Mouse (Mus musculus): ENCODE measurements around the gene Ino80e. TPM values are rescaled to one million over a fixed set of nuclear protein-coding genes. Genes with fewer than 3 reads are reported as not detected.
"Not testable (repeated sequence)": the region's sequence is repeated elsewhere in the genome, so short reads cannot be mapped to it uniquely, and the experiment has no call there.

The Ino80e gene
- 117 and 118 TPM in 2 replicates for polyA plus RNA-seq (2014; fragmentation: Nextera tagmentation; extraction: Ambion mirVana)

GRCm38 (mm10) chr7:126862147-126862784, at the start of gene Ino80e:
Gene Ino80e, minus strand, starts transcription at chr7:126862377.
- Histone ChIP-seq H3K4me3 (ENCODE audit: low read depth, low read length) (peak within 1 kb of the TSS; percentile 56), H3K9ac (ENCODE audit: low read length) (peak within 1 kb of the TSS; percentile 62), H3K4me1 (ENCODE audit: control insufficient read depth, insufficient read depth, low read length) (peaks cover 17% of the 10 kb centered on the region), H3K4me2 (ENCODE audit: low read depth, severe bottlenecking) (peak within 1 kb of the TSS; percentile 58), H3K36me3 (ENCODE audit: control insufficient read depth, insufficient read depth, low read length) (peaks cover 29% of the 10 kb centered on the region), H3K27ac (replicated peaks; ENCODE audit: low read depth, low read length) (peak within 1 kb of the TSS; percentile 2), H3K9me3 (ENCODE audit: control insufficient read depth, low read length) (no peaks in the 10 kb centered on the region), H3K27me3 (ENCODE audit: control insufficient read depth, insufficient read depth, low read length) (no peaks in the 10 kb centered on the region)
- peak; percentile 58 for ATAC-seq (ENCODE audit: insufficient number of reproducible peaks, low FRiP score, low TSS enrichment, low read depth)
- under 1% methylated on average over 41 of the region's 41 CpGs for WGBS
- DNase-seq (ENCODE audit: low spot score) = peak; percentile 96

DNA sequence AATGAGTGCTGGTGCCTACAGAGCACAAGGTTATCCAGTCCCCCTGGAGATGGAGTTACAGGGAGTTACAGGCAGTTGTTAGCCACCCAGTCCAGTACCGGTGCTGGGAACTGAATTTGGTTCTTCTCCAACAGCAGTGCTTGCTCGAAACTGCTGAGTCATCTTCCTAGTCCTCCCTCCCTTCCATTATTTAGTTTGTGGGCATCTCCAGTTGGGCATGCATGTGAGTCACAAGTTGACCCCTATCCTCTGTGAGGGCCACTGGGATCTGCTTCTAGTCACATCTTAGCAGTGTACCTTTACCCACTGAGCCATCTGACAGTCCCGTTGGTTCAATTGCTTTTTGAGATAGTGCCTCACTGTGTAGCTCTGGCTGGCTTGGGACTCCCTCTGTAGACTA, 43.4 kb upstream of the Ino80e start:
- DNase-seq (ENCODE audit: low spot score) = no peak
- Histone ChIP-seq H3K4me1 (ENCODE audit: control insufficient read depth, insufficient read depth, low read length) (no peaks in the 10 kb centered on the region), H3K27me3 (ENCODE audit: control insufficient read depth, insufficient read depth, low read length) (no peaks in the 10 kb centered on the region), H3K4me3 (ENCODE audit: low read depth, low read length) (no peak overlapping the region), H3K9ac (ENCODE audit: low read length) (no peak overlapping the region), H3K4me2 (ENCODE audit: low read depth, severe bottlenecking) (no peak overlapping the region), H3K27ac (replicated peaks; ENCODE audit: low read depth, low read length) (no peak overlapping the region), H3K9me3 (ENCODE audit: control insufficient read depth, low read length) (no peaks in the 10 kb centered on the region), H3K36me3 (ENCODE audit: control insufficient read depth, insufficient read depth, low read length) (no peaks in the 10 kb centered on the region)
- no peak for ATAC-seq (ENCODE audit: insufficient number of reproducible peaks, low FRiP score, low TSS enrichment, low read depth)
- WGBS = 73% methylated on average over 3 of the region's 3 CpGs

DNA sequence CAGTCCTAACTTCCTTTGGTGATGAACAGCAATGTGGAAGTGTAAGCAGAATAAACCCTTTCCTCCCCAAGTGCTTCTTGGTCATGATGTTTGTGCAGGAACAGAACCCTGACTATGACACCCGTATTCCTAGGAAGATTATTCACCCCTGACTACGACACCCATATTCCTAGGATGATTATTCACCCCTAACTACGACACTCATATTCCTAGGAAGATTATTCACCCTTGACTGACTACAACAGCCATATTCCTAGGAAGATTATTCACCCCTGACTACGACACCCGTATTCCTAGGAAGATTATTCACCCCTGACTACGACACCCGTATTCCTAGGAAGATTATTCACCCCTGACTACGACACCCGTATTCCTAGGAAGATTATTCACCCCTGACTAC, 37.6 kb upstream of the Ino80e start:
- not testable (repeated sequence) for H3K36me3 ChIP-seq (ENCODE audit: control insufficient read depth, insufficient read depth, low read length); H3K9ac ChIP-seq (ENCODE audit: low read length); H3K27ac ChIP-seq (replicated peaks; ENCODE audit: low read depth, low read length); DNase-seq (ENCODE audit: low spot score); H3K4me2 ChIP-seq (ENCODE audit: low read depth, severe bottlenecking); ATAC-seq (ENCODE audit: insufficient number of reproducible peaks, low FRiP score, low TSS enrichment, low read depth); H3K27me3 ChIP-seq (ENCODE audit: control insufficient read depth, insufficient read depth, low read length); H3K9me3 ChIP-seq (ENCODE audit: control insufficient read depth, low read length); H3K4me3 ChIP-seq (ENCODE audit: low read depth, low read length); H3K4me1 ChIP-seq (ENCODE audit: control insufficient read depth, insufficient read depth, low read length)
- WGBS = 91% methylated on average over 7 of the region's 9 CpGs

DNA sequence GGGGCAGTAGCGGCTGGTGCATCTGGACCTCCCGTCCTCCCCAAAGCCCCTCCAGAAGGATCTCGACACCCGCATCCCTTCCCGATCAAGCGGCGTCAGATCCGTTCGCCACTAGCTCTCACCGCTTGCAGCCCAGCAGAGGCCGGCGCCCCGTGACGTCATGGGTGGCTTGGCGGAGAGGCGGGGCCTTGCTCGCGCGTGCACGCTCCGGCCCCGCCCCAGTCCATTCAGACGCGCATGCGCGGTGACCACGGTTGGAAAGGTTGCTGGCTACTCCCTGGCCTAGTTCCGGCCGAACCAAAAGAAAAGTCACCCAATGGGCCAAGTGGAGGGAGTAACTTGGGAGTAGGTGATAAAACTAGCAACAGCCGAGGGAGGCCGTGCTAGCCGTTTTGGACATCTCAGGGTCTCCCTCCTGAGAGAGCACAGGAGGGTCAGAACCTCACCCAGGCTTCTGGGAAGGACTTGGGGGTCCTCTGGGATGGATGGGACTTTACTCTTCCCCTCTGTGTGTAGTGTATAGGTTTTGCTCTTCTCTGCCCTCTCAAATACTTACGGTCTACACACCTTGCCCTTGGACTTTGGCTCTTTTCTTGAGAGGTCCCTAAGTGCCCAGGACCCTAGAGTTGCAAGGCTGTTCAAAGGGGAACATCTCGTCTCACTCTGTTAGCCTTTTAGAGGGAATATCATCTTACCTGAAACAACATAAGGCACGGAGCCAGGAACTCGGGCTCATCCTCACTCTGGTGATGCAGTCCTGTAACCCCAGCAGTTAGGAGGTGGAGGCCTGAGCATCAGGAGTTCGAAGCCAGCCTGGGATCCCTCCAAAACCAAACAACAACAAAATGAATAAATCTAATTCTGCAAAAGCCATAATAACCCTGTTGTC, 36.2 kb upstream of the Ino80e start:
- ATAC-seq (ENCODE audit: insufficient number of reproducible peaks, low FRiP score, low TSS enrichment, low read depth) (peak; percentile 87), DNase-seq (ENCODE audit: low spot score) (peak; percentile 99)
- peak overlapping the region; percentile 62 for H3K4me2 ChIP-seq (ENCODE audit: low read depth, severe bottlenecking)
- H3K27me3 ChIP-seq (ENCODE audit: control insufficient read depth, insufficient read depth, low read length) = no peaks in the 10 kb centered on the region
- no peaks in the 10 kb centered on the region for H3K9me3 ChIP-seq (ENCODE audit: control insufficient read depth, low read length)
- 12% methylated on average over 37 of the region's 37 CpGs for WGBS
- H3K4me1 ChIP-seq (ENCODE audit: control insufficient read depth, insufficient read depth, low read length) = no peaks in the 10 kb centered on the region; the same call in 1 of the 2 replicates
- H3K9ac ChIP-seq (ENCODE audit: low read length) = peak overlapping the region; percentile 61
- peak overlapping the region; percentile 50 for H3K4me3 ChIP-seq (ENCODE audit: low read depth, low read length)
- no peaks in the 10 kb centered on the region for H3K36me3 ChIP-seq (ENCODE audit: control insufficient read depth, insufficient read depth, low read length)
- peak overlapping the region; percentile 33; the same call in 1 of the 2 replicates for H3K27ac ChIP-seq (replicated peaks; ENCODE audit: low read depth, low read length)

DNA sequence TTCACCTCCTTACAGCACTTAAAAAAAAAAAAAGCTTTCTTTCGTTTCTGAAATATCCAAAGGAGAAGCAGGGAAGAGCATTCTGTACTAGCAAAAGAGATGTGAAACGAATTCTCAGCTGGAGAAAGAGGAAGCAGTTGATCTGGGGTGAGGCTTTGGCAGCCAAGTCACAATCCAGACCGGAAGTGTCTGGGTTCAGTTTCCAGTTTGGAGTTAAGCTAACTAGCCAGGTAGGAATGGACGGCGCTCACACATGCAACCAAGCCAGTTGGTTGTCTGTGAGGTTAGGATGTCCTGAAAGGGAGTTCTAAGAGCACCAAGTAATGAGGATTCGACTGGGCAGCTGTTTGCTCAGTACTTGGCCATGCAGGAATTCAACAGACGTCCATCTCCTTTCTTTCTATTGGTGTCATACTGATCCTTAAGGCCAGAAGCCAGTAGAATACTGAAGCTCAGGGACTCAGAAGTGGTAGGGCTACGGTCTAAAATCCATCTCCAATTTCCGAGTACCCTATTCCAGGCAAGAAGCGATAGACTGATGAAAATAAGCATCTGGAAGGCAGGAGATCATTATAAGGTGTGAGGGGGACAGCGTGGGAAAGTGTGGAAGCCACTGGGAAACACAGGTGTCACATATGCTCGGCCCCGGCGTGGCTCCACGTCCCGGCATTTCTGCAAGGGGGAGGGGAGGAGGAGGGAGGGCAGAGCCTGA, 35.4 kb upstream of the Ino80e start:
- Histone ChIP-seq H3K27me3 (ENCODE audit: control insufficient read depth, insufficient read depth, low read length) (no peaks in the 10 kb centered on the region), H3K36me3 (ENCODE audit: control insufficient read depth, insufficient read depth, low read length) (no peaks in the 10 kb centered on the region), H3K27ac (replicated peaks; ENCODE audit: low read depth, low read length) (no peak overlapping the region), H3K4me1 (ENCODE audit: control insufficient read depth, insufficient read depth, low read length) (no peaks in the 10 kb centered on the region; the same call in 1 of the 2 replicates), H3K4me3 (ENCODE audit: low read depth, low read length) (peak overlapping the region; percentile 50), H3K9ac (ENCODE audit: low read length) (peak overlapping the region; percentile 61), H3K4me2 (ENCODE audit: low read depth, severe bottlenecking) (peak overlapping the region; percentile 62), H3K9me3 (ENCODE audit: control insufficient read depth, low read length) (no peaks in the 10 kb centered on the region)
- no peak for ATAC-seq (ENCODE audit: insufficient number of reproducible peaks, low FRiP score, low TSS enrichment, low read depth)
- no peak for DNase-seq (ENCODE audit: low spot score)
- 27% methylated on average over 16 of the region's 16 CpGs for WGBS

DNA sequence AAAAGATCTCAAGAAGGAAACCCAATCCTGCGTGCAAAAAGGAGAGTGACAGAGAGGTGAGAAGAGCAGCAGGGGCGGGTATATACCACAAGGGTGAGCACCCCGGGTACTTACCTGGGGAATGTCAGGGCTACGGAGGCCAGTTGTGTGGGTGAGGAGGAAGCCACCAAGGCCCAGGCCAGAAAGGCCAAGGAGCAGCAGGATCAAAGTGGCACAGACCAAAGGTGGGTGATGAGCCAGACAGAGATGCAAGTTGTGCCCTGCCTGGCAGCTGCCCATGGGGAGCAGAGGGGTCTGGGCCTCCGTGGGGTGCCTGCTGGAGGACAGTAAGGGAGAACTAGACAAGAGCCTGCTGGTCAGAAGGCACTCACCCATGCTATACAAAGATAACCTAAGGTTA, 34.7 kb upstream of the Ino80e start:
- no peak overlapping the region for H3K27ac ChIP-seq (replicated peaks; ENCODE audit: low read depth, low read length)
- H3K4me1 ChIP-seq (ENCODE audit: control insufficient read depth, insufficient read depth, low read length) = no peaks in the 10 kb centered on the region; the same call in 1 of the 2 replicates
- no peak for ATAC-seq (ENCODE audit: insufficient number of reproducible peaks, low FRiP score, low TSS enrichment, low read depth)
- H3K9ac ChIP-seq (ENCODE audit: low read length) = no peak overlapping the region
- H3K4me3 ChIP-seq (ENCODE audit: low read depth, low read length) = no peak overlapping the region
- no peaks in the 10 kb centered on the region for H3K27me3 ChIP-seq (ENCODE audit: control insufficient read depth, insufficient read depth, low read length)
- no peaks in the 10 kb centered on the region for H3K36me3 ChIP-seq (ENCODE audit: control insufficient read depth, insufficient read depth, low read length)
- 77% methylated on average over 5 of the region's 5 CpGs for WGBS
- no peaks in the 10 kb centered on the region for H3K9me3 ChIP-seq (ENCODE audit: control insufficient read depth, low read length)
- no peak for DNase-seq (ENCODE audit: low spot score)
- H3K4me2 ChIP-seq (ENCODE audit: low read depth, severe bottlenecking) = no peak overlapping the region

DNA sequence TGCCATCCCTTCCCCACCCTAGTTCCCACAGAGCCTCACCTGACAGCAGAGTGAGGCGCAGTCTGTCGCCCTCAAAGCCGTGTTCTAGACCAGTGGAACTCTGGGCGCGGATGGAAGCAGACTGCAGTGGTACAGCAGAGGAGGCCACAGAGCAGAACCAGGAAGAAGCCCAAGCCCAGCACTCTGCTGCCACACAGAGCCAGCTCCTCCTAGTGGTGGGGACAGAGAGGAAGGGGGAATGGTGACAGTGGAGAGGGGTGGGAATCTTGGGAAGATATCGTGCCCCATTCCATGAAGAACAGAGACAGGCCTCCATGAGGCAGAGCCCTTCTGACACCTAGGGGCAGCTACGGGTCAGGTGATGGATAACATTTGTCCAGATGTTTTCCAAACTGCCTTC, 26.7 kb upstream of the Ino80e start:
- no peaks in the 10 kb centered on the region for H3K27me3 ChIP-seq (ENCODE audit: control insufficient read depth, insufficient read depth, low read length)
- no peak overlapping the region for H3K27ac ChIP-seq (replicated peaks; ENCODE audit: low read depth, low read length)
- H3K4me3 ChIP-seq (ENCODE audit: low read depth, low read length) = no peak overlapping the region
- DNase-seq (ENCODE audit: low spot score) (no peak), ATAC-seq (ENCODE audit: insufficient number of reproducible peaks, low FRiP score, low TSS enrichment, low read depth) (no peak)
- no peaks in the 10 kb centered on the region for H3K9me3 ChIP-seq (ENCODE audit: control insufficient read depth, low read length)
- H3K36me3 ChIP-seq (ENCODE audit: control insufficient read depth, insufficient read depth, low read length) = no peaks in the 10 kb centered on the region
- 51% methylated on average over 7 of the region's 7 CpGs for WGBS
- H3K9ac ChIP-seq (ENCODE audit: low read length) = no peak overlapping the region
- H3K4me2 ChIP-seq (ENCODE audit: low read depth, severe bottlenecking) = no peak overlapping the region
- no peaks in the 10 kb centered on the region for H3K4me1 ChIP-seq (ENCODE audit: control insufficient read depth, insufficient read depth, low read length)

DNA sequence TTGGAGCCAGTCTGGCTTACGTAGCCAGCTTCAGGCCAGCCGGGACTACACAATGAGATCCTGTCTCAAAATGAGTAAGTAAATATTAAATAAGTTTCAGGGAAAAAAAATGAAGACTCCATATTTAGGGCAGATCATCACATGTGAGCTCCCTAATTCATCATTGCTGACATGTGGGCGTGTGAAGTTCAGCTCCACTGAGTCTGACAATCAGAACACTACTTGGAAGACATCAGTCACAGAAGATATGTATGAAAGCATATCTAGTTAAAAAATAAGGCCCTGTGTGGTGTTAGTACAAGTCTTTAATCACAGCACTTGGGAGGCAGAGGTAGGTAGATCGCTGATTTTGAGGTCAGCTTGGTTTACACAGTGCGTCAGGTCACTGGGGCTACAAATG, 25.1 kb upstream of the Ino80e start:
- Histone ChIP-seq H3K9ac (ENCODE audit: low read length) (no peak overlapping the region), H3K4me1 (ENCODE audit: control insufficient read depth, insufficient read depth, low read length) (peaks cover 2% of the 10 kb centered on the region; the same call in 1 of the 2 replicates), H3K27me3 (ENCODE audit: control insufficient read depth, insufficient read depth, low read length) (no peaks in the 10 kb centered on the region), H3K9me3 (ENCODE audit: control insufficient read depth, low read length) (no peaks in the 10 kb centered on the region), H3K4me2 (ENCODE audit: low read depth, severe bottlenecking) (no peak overlapping the region), H3K4me3 (ENCODE audit: low read depth, low read length) (no peak overlapping the region), H3K27ac (replicated peaks; ENCODE audit: low read depth, low read length) (no peak overlapping the region), H3K36me3 (ENCODE audit: control insufficient read depth, insufficient read depth, low read length) (no peaks in the 10 kb centered on the region)
- WGBS = 87% methylated on average over 5 of the region's 5 CpGs
- DNase-seq (ENCODE audit: low spot score) (no peak), ATAC-seq (ENCODE audit: insufficient number of reproducible peaks, low FRiP score, low TSS enrichment, low read depth) (no peak)
